Mouse (Mus musculus) cortical plate, adult 2 months (tissue): ENCODE results near the gene Rnf43.

Source experiments
- CTCF ChIP-seq: fragments of 200-500 bp; IDR thresholded peaks from 2 replicates; pipeline ENCODE4 v1.5.1; 2011; ENCODE audit warnings: mild to moderate bottlenecking, control low read depth, low read length; ENCODE audit not compliant: insufficient read depth; ENCODE audit errors: extremely low read depth
- POLR2A ChIP-seq: fragments of 200-500 bp; IDR thresholded peaks from 2 replicates; pipeline ENCODE4 v1.6.1; 2011; ENCODE audit warnings: mild to moderate bottlenecking, low read length, control low read depth; ENCODE audit not compliant: insufficient read depth; ENCODE audit errors: extremely low read depth

GRCm38 (mm10) chr11:87779392-87779791, 116.9 kb downstream of the Rnf43 start:
- no peak for TF ChIP-seq CTCF
- no peak for TF ChIP-seq POLR2A
